Mouse (Mus musculus): ENCODE measurements around the gene Slc30a3. TPM values are rescaled to one million over a fixed set of nuclear protein-coding genes. Genes with fewer than 3 reads are reported as not detected.
"Not testable (repeated sequence)": the region's sequence is repeated elsewhere in the genome, so short reads cannot be mapped to it uniquely, and the experiment has no call there.

Slc30a3 gene
- polyA plus RNA-seq, 1 experiment from 2014 or later, result not detected

DNA sequence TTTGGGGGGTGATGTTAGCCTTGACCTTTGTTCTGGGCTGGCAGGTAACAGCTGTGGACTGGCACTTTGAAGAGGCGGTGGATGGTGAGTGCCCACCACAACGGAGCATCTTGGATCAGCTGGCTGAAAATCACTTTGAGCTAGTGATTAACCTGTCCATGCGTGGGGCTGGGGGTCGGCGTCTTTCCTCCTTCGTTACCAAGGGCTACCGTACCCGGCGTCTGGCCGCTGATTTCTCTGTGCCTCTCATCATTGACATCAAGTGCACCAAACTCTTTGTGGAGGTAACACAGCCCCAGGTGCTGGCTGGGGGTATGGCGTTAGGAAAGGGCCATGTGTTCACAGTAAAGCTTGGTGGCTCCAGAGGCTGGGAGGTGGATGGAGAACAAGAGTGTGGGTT is 36.2 kb downstream of the Slc30a3 start:
- ATAC-seq (ENCODE audit: low FRiP score, low TSS enrichment), result no peak
- WGBS, result 93% methylated on average over 11 of the region's 11 CpGs

DNA sequence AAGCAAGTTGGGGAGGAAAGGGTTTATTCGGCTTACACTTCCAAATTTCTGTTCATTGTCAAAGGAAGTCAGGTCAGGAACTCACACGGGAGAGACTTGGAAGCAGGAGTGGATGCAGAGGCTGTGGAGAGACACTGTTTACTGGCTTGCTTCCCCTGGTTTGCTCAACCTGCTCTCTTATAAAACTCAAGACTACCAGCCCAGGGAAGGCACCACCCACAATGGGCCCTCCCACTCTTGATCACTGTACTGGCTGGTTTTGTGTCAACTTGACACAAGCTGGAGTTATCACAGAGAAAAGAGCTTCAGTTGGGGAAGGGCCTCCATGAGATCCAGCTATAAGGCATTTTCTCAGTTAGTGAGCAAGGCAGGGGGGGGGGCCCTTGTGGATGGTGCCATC is 37.0 kb downstream of the Slc30a3 start:
- Histone ChIP-seq H3K36me3 (ENCODE audit: control insufficient read depth, insufficient read depth, low read length) (peaks cover 67% of the 10 kb centered on the region), H3K9ac (ENCODE audit: low read length) (no peak overlapping the region), H3K4me3 (ENCODE audit: low read depth, low read length) (no peak overlapping the region), H3K27me3 (ENCODE audit: control insufficient read depth, insufficient read depth, low read length) (no peaks in the 10 kb centered on the region), H3K27ac (replicated peaks) (no peak overlapping the region), H3K9me3 (ENCODE audit: control insufficient read depth, low read length) (no peaks in the 10 kb centered on the region), H3K4me1 (replicated peaks; ENCODE audit: control insufficient read depth, insufficient read depth) (no peaks in the 10 kb centered on the region), H3K4me2 (replicated peaks; ENCODE audit: low read depth) (no peak overlapping the region)
- no peak for TF ChIP-seq EP300 (optimal IDR thresholded peaks at IDR 0.05)
- no peak for TF ChIP-seq CTCF (IDR thresholded peaks at IDR 0.05; ENCODE audit: low read depth)
- no peak for DNase-seq (ENCODE audit: low spot score)
- ATAC-seq (ENCODE audit: low FRiP score, low TSS enrichment), result no peak
- WGBS, result 74% methylated on average over 2 of the region's 2 CpGs

More for the DNA sequence above, 36.2 kb downstream of the Slc30a3 start:
- no peaks in the 10 kb centered on the region for H3K4me1 ChIP-seq (replicated peaks; ENCODE audit: control insufficient read depth, insufficient read depth)
- H3K27me3 ChIP-seq (ENCODE audit: control insufficient read depth, insufficient read depth, low read length), result no peaks in the 10 kb centered on the region
- H3K4me2 ChIP-seq (replicated peaks; ENCODE audit: low read depth), result no peak overlapping the region
- TF ChIP-seq CTCF (IDR thresholded peaks at IDR 0.05; ENCODE audit: low read depth), result no peak
- no peak for TF ChIP-seq EP300 (optimal IDR thresholded peaks at IDR 0.05)
- no peak overlapping the region for H3K9ac ChIP-seq (ENCODE audit: low read length)
- H3K36me3 ChIP-seq (ENCODE audit: control insufficient read depth, insufficient read depth, low read length), result peaks cover 66% of the 10 kb centered on the region
- H3K27ac ChIP-seq (replicated peaks), result no peak overlapping the region
- no peak for DNase-seq (ENCODE audit: low spot score)
- H3K9me3 ChIP-seq (ENCODE audit: control insufficient read depth, low read length), result no peaks in the 10 kb centered on the region
- H3K4me3 ChIP-seq (ENCODE audit: low read depth, low read length), result no peak overlapping the region

- H3K9ac ChIP-seq (ENCODE audit: low read length), result no peak overlapping the region
- TF ChIP-seq CTCF (IDR thresholded peaks at IDR 0.05; ENCODE audit: low read depth) (no peak), EP300 (optimal IDR thresholded peaks at IDR 0.05) (no peak)
- H3K4me2 ChIP-seq (replicated peaks; ENCODE audit: low read depth), result no peak overlapping the region
- no peaks in the 10 kb centered on the region for H3K4me1 ChIP-seq (replicated peaks; ENCODE audit: control insufficient read depth, insufficient read depth)
- H3K27ac ChIP-seq (replicated peaks), result no peak overlapping the region
- 95% methylated on average over 3 of the region's 3 CpGs for WGBS
- H3K36me3 ChIP-seq (ENCODE audit: control insufficient read depth, insufficient read depth, low read length), result peaks cover 60% of the 10 kb centered on the region
- ATAC-seq (ENCODE audit: low FRiP score, low TSS enrichment) (no peak), DNase-seq (ENCODE audit: low spot score) (no peak)
- no peaks in the 10 kb centered on the region for H3K9me3 ChIP-seq (ENCODE audit: control insufficient read depth, low read length)
- no peaks in the 10 kb centered on the region for H3K27me3 ChIP-seq (ENCODE audit: control insufficient read depth, insufficient read depth, low read length)
- no peak overlapping the region for H3K4me3 ChIP-seq (ENCODE audit: low read depth, low read length)
Observed at GRCm38 (mm10) chr5:31069810-31070209, 38.2 kb downstream of the Slc30a3 start.

DNA sequence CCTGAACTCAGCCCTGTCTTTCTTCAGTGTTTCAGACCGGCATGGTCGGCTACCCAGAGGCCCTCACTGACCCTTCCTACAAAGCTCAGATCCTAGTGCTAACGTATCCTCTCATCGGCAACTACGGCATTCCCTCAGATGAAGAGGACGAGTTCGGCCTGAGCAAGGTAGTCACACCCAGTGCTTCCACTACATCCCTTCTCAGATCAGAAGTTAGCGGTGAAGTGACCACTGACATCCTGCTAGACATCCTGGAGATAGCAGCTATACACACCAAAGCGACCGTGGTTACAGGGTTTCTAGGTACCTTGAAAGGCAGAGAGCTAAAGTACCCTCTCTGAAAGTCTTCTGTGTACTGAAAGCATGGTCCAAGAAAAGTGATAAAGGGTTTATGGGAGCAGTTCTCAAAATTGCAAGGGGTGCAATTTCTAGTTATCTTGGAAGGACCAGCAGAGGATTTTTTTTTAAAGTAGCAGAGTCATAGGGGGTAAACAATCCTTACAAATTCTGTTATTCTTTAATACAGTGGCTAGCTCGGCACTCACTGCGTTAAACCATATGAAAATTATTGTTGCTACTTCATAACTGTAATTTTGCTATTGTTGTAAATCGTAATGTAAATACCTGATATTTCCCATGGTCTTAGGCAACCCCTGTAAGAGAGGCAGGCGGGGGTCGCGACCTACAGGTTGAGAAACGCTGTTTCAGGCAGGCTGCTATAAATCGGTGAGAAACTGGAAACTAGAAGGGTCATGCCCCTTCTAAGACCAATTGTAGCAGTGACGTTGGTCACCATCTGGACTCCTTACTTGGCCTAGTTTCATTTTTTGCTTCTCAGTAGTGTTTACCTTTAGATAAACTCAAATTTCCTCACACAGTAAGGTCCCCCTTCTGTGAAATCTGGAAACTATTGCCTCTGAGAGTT is 52.6 kb downstream of the Slc30a3 start:
- Histone ChIP-seq H3K4me2 (replicated peaks; ENCODE audit: low read depth) (peak overlapping the region; percentile 98), H3K36me3 (ENCODE audit: control insufficient read depth, insufficient read depth, low read length) (peaks cover 10% of the 10 kb centered on the region; the same call in 1 of the 2 replicates), H3K9ac (ENCODE audit: low read length) (peak overlapping the region; percentile 69), H3K27ac (replicated peaks) (peak overlapping the region; percentile 58), H3K4me3 (ENCODE audit: low read depth, low read length) (peak overlapping the region; percentile 60), H3K9me3 (ENCODE audit: control insufficient read depth, low read length) (no peaks in the 10 kb centered on the region), H3K27me3 (ENCODE audit: control insufficient read depth, insufficient read depth, low read length) (no peaks in the 10 kb centered on the region), H3K4me1 (replicated peaks; ENCODE audit: control insufficient read depth, insufficient read depth) (no peaks in the 10 kb centered on the region)
- DNase-seq (ENCODE audit: low spot score) (no peak), ATAC-seq (ENCODE audit: low FRiP score, low TSS enrichment) (no peak)
- WGBS, result 22% methylated on average over 19 of the region's 19 CpGs
- TF ChIP-seq CTCF (IDR thresholded peaks at IDR 0.05; ENCODE audit: low read depth) (no peak), EP300 (optimal IDR thresholded peaks at IDR 0.05) (no peak)

DNA sequence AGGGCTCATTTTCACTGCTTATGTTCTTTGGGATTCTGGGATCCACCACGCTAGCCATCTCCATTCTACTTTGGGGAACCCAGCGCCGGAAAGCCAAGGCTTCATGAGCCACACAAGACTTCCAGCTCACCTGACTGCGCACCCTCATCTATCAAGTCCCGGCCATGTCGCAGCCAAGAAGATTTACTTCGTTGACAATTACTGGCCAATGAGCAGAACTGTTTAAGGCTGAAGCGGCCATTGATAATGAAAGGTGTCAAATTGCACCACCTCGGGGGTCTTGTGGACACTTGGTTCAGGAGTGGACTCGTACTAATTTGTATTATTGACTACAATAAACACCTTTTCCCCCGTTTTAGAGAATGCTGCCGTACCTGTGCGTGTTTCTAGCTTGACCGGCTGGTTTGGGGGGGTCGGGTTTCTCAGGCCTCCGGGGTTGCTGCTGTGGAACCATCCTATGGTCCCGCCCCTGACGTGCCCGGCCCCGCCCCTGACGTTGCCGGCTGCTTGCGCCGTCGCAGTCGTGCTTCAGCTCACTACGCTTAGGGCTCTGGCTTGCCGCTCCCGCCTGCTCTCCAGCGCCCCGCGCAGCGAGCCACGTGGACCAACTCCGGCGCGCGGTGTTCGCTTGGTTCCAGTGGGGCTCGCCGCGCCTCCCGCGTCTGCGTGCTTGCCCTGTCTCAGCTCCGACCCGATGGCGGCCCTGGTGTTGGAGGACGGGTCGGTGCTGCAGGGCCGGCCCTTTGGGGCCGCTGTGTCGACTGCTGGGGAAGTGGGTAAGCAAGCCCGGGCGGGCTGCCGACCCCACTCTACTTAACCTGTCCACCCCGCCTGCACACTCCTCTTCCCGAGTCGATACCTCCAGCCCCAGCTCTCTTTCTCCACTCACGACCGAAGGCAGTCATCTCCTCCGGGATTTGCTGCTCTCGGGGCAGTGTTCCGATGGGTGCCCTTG is 53.5 kb downstream of the Slc30a3 start, which contains the start of gene Cad:
Gene Cad, plus strand, starts transcription at position 520 of the 955 bp plus-strand sequence.
- DNase-seq (ENCODE audit: low spot score), result peak; percentile 96

DNA sequence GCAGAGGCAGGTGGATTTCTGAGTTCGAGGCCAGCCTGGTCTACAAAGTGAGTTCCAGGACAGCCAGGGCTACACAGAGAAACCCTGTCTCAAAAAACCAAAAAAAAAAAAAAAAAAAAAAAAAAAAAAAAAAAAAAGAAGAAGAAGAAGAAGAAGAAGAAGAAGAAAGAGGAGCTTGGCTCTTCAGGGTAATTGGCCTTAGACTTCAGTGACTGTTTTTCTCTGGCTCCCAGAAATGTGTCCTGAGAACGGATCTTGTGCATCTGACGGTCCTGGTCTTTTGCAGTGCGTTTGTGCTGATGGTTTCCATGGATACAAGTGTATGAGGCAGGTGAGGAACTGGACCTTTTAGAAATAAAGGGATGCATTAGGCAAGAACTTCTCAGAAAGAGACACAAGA is 54.3 kb downstream of the Slc30a3 start:
- not testable (repeated sequence) for H3K4me1 ChIP-seq (replicated peaks; ENCODE audit: control insufficient read depth, insufficient read depth); H3K9me3 ChIP-seq (ENCODE audit: control insufficient read depth, low read length); DNase-seq (ENCODE audit: low spot score); H3K27me3 ChIP-seq (ENCODE audit: control insufficient read depth, insufficient read depth, low read length); ATAC-seq (ENCODE audit: low FRiP score, low TSS enrichment); H3K9ac ChIP-seq (ENCODE audit: low read length); H3K36me3 ChIP-seq (ENCODE audit: control insufficient read depth, insufficient read depth, low read length)
- Histone ChIP-seq H3K4me3 (ENCODE audit: low read depth, low read length) (peak overlapping the region; percentile 60), H3K27ac (replicated peaks) (peak overlapping the region; percentile 58; the same call in 1 of the 2 replicates), H3K4me2 (replicated peaks; ENCODE audit: low read depth) (peak overlapping the region; percentile 98; the same call in 1 of the 2 replicates)
- 52% methylated on average over 4 of the region's 4 CpGs for WGBS

More for the DNA sequence above, 53.5 kb downstream of the Slc30a3 start, which contains the start of gene Cad:
- WGBS, result under 1% methylated on average over 63 of the region's 64 CpGs
- no peaks in the 10 kb centered on the region for H3K4me1 ChIP-seq (replicated peaks; ENCODE audit: control insufficient read depth, insufficient read depth)
- peak within 1 kb of the TSS; percentile 60 for H3K4me3 ChIP-seq (ENCODE audit: low read depth, low read length)
- no peaks in the 10 kb centered on the region for H3K27me3 ChIP-seq (ENCODE audit: control insufficient read depth, insufficient read depth, low read length)
- peak; percentile 96 for ATAC-seq (ENCODE audit: low FRiP score, low TSS enrichment)
- peak within 1 kb of the TSS; percentile 98 for H3K4me2 ChIP-seq (replicated peaks; ENCODE audit: low read depth)
- TF ChIP-seq CTCF (IDR thresholded peaks at IDR 0.05; ENCODE audit: low read depth) (peak; percentile 60), EP300 (optimal IDR thresholded peaks at IDR 0.05) (no peak)
- no peaks in the 10 kb centered on the region for H3K9me3 ChIP-seq (ENCODE audit: control insufficient read depth, low read length)
- peak within 1 kb of the TSS; percentile 58 for H3K27ac ChIP-seq (replicated peaks)
- H3K9ac ChIP-seq (ENCODE audit: low read length), result peak within 1 kb of the TSS; percentile 69
- peaks cover 5% of the 10 kb centered on the region; the same call in 1 of the 2 replicates for H3K36me3 ChIP-seq (ENCODE audit: control insufficient read depth, insufficient read depth, low read length)

All from stomach, postnatal 0 days (tissue).